Mouse (Mus musculus) heart, adult 8-10 months (tissue): ENCODE data around the gene Lpcat3. TPM values are rescaled to one million over a fixed set of nuclear protein-coding genes. Genes with fewer than 3 reads are reported as not detected.
A peak's percentile ranks its signal among the peaks of the same experiment; 100 is the strongest.

ENCODE experiments used
- DNase-seq: peaks from one replicate; pipeline ENCODE4 v3.0.0; 2022; ENCODE audit warnings: low spot score
- microRNA-seq: library from miRNA; unstranded; fragments of <30 nt; microRNA quantifications from one replicate; pipeline ENCODE4 v1.2.0, GENCODE M21; 2022
- total RNA-seq, 4 experiments: library from RNA; stranded (reverse); gene quantifications; 2 replicates each; pipeline ENCODE4 v1.2.4; 2022

The Lpcat3 gene
- total RNA-seq, 4 experiments from 2014 or later: 38.8 to 39.9 (median 39.1) TPM

- DNase-seq: no peak
Observed at GRCm38 (mm10) chr6:124738511-124739023, 75.7 kb downstream of the Lpcat3 start, which contains the start of gene Ptpn6. TSS of gene Ptpn6 (minus strand) at chr6:124738714.

GRCm38 (mm10) chr6:124739231-124739796 is 76.5 kb downstream of the Lpcat3 start:
- DNase-seq: no peak

- no peak for DNase-seq
Observed at GRCm38 (mm10) chr6:124740211-124740887, 77.5 kb downstream of the Lpcat3 start.

GRCm38 (mm10) chr6:124740888-124741761 is 78.3 kb downstream of the Lpcat3 start, which contains the start of gene Grcc10:
TSS of gene Grcc10 (minus strand) at chr6:124741374.
- DNase-seq: peak; percentile 90

- no peak for DNase-seq
Observed at GRCm38 (mm10) chr6:124741842-124742241, 79.0 kb downstream of the Lpcat3 start.

GRCm38 (mm10) chr6:124742839-124743514 is 80.2 kb downstream of the Lpcat3 start:
- DNase-seq: no peak

GRCm38 (mm10) chr6:124743647-124744046 is 80.8 kb downstream of the Lpcat3 start:
- no peak for DNase-seq

- no peak for DNase-seq
Observed at GRCm38 (mm10) chr6:124744755-124745321, 82.0 kb downstream of the Lpcat3 start.

- DNase-seq: peak; percentile 90
Observed at GRCm38 (mm10) chr6:124745490-124746295, 82.9 kb downstream of the Lpcat3 start.

- no peak for DNase-seq
Observed at GRCm38 (mm10) chr6:124746296-124746605, 83.4 kb downstream of the Lpcat3 start.

GRCm38 (mm10) chr6:124746654-124747632 is 84.1 kb downstream of the Lpcat3 start:
- no peak for DNase-seq

GRCm38 (mm10) chr6:124750405-124750804 is 87.6 kb downstream of the Lpcat3 start:
- DNase-seq: no peak

GRCm38 (mm10) chr6:124753861-124754260 is 91.0 kb downstream of the Lpcat3 start:
- DNase-seq: no peak

Small RNA genes within 50 kb of the gene (microRNA-seq; reads per million reads assigned to microRNA genes)
- gene Mir141 (6.4 reads per million, percentile 16 among the genes with 10 or more reads in this experiment), gene Mir200c (157 reads per million, percentile 65 among the genes with 10 or more reads in this experiment)

Other genes with a start within 250 kb of the Lpcat3 start
- 10 to 100 TPM; 21.3 to 25.4 (median 23.6) TPM for gene Pex5, start 248.0 kb upstream of the Lpcat3 start, total RNA-seq
- 1 to 10 TPM in 1 of 4 experiments, under 1 TPM in 3; 0.24 to 1.4 (median 0.56) TPM for gene Clstn3, start 198.2 kb upstream of the Lpcat3 start, total RNA-seq
- 1 to 10 TPM; 1.1 to 2.1 (median 1.9) TPM for gene C1rl, start 169.9 kb upstream of the Lpcat3 start, total RNA-seq
- gene C1ra, start 150.6 kb upstream of the Lpcat3 start, total RNA-seq: 10 to 100 TPM; 11.2 to 14.1 (median 13.0) TPM
- 10 to 100 TPM; 21.5 to 26.8 (median 24.0) TPM for gene C1s1, start 120.7 kb upstream of the Lpcat3 start, total RNA-seq
- 1 to 10 TPM; 1.3 to 3.0 (median 1.7) TPM for gene C1rb, start 92.7 kb upstream of the Lpcat3 start, total RNA-seq
- gene C1s2, start 26.9 kb upstream of the Lpcat3 start, total RNA-seq: under 1 TPM; 0.28 to 0.65 (median 0.48) TPM
- 10 to 100 TPM; 64.4 to 81.5 (median 73.0) TPM for gene Emg1, start 49.2 kb downstream of the Lpcat3 start, total RNA-seq
- 100 to 1,000 TPM; 251 to 296 (median 279) TPM for gene Phb2, start 49.3 kb downstream of the Lpcat3 start, total RNA-seq
- gene Ptpn6, start 75.7 kb downstream of the Lpcat3 start, total RNA-seq: 1 to 10 TPM; 2.0 to 5.7 (median 3.1) TPM
- 100 to 1,000 TPM; 286 to 318 (median 310) TPM for gene Grcc10, start 78.3 kb downstream of the Lpcat3 start, total RNA-seq
- under 1 TPM in 1 of 4 experiments, not detected in 3; 0.41 TPM for gene Gm45234, start 93.0 kb downstream of the Lpcat3 start, total RNA-seq
- 10 to 100 TPM; 40.9 to 48.2 (median 45.2) TPM for gene Atn1, start 93.5 kb downstream of the Lpcat3 start, total RNA-seq
- gene Eno2, start 106.6 kb downstream of the Lpcat3 start, total RNA-seq: 1 to 10 TPM; 3.2 to 6.1 (median 4.8) TPM
- 1 to 10 TPM in 1 of 4 experiments, under 1 TPM in 2, not detected in 1; 0.37 to 1.2 (median 0.41) TPM for gene Lrrc23, start 116.7 kb downstream of the Lpcat3 start, total RNA-seq
- gene Spsb2, start 145.6 kb downstream of the Lpcat3 start, total RNA-seq: 1 to 10 TPM; 2.0 to 5.8 (median 3.2) TPM
- 1,000 to 10,000 TPM in 1 of 4 experiments, 100 to 1,000 TPM in 3; 893 to 1,022 (median 969) TPM for gene Tpi1, start 151.3 kb downstream of the Lpcat3 start, total RNA-seq
- gene Usp5, start 166.5 kb downstream of the Lpcat3 start, total RNA-seq: 10 to 100 TPM; 72.5 to 79.7 (median 75.8) TPM
- 1 to 10 TPM in 1 of 4 experiments, under 1 TPM in 3; 0.14 to 1.4 (median 0.40) TPM for gene Cdca3, start 166.5 kb downstream of the Lpcat3 start, total RNA-seq
- gene Gnb3, start 177.2 kb downstream of the Lpcat3 start, total RNA-seq: 10 to 100 TPM; 11.6 to 18.4 (median 16.7) TPM
- 1 to 10 TPM; 8.0 to 9.7 (median 9.4) TPM for gene P3h3, start 194.7 kb downstream of the Lpcat3 start, total RNA-seq
- gene Gpr162, start 201.0 kb downstream of the Lpcat3 start, total RNA-seq: 1 to 10 TPM in 1 of 4 experiments, under 1 TPM in 3; 0.31 to 1.6 (median 0.74) TPM
- gene Cd4, start 225.2 kb downstream of the Lpcat3 start, total RNA-seq: under 1 TPM; 0.19 to 0.54 (median 0.25) TPM
- gene Lag3, start 248.7 kb downstream of the Lpcat3 start, total RNA-seq: under 1 TPM in 2 of 4 experiments, not detected in 2; 0.24 to 0.75 TPM